Mouse (Mus musculus) right cerebral cortex, postnatal 14 days (tissue): Measurements from ENCODE around the gene Mapkap1.

ENCODE experiments used
- DNase-seq: peaks from one replicate; pipeline ENCODE4 v3.0.0; 2022

Gene Mapkap1

DNA sequence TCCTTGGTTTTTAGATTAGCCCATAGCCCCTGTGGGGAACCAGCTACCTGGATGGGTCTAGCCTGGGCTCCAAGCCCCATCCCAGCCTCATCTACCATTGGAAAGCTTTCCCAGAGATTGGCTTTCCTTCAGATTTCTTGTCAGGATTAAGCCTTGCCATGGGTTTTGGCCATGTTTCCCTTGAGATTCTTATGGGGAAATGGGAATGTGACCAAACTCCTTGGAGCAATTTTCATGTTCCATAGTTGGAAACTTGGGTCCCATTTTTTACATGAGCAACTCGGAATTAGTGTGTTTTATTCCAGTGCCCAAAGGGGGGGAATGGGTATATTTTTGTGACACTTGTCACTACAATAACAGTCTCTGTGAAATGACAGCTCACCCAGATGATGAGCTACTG lies 125.8 kb downstream of the Mapkap1 start:
- no peak for DNase-seq

GRCm38 (mm10) chr2:34533281-34533680 lies 126.7 kb downstream of the Mapkap1 start:
- no peak for DNase-seq

- DNase-seq = no peak
Observed at GRCm38 (mm10) chr2:34534996-34535395, 128.4 kb downstream of the Mapkap1 start.

DNA sequence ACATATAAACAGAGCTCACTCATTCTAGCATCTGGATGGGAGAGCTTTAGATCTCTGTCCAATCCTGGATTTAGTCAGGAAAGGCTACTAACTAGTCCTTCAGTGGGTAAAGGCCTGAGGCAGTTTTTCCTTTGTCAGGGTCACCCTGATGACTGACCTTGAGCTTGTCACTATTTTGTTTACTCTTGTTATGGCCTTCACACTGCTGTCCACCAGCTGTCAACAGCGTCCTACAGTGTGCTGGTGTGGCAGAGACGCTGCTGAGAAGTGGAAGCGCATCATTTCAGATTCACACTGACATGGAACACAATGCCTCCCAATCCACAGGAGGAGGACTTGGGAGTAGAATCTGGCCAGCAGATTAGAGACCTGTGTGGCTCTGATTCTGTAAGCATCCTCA lies 130.8 kb downstream of the Mapkap1 start:
- DNase-seq = no peak

DNA sequence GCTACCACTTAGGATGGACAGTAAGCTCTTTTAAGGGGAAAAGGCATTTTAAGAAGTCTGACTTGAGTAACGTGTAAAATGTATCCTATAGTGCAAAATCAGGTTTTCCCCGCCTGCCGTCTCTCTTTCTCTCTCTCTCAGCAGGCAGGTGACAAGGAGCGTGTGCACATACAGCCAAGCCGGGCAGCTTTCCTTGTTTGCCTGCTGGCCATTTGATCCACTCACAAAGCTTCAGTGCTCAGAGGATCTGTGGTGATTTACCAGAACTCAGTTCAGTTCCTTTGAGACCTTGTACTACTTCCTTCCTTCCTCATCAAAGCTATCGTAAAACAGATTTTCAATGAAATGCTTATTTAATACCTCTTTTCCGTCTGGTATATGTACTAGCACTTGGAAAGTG lies 137.0 kb downstream of the Mapkap1 start:
- DNase-seq = no peak

DNA sequence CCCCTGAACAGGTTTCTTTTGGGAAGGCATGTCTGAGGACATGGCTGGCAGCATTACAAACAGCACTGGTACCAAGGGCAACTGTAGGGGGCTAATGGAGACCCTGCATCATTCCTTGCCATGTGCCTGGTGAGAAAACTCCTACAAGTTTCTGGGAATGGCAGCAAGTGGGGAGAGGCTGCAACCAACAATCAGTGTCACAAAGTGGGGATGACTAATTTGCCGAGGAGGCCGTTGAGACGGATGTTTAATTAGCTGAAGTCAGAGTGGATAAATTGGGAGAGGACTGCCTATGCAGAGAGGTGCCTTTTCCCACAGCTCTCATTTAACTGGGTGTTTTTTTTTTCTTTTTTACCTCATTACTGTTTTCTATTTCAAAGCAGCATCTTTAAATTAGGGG lies 137.4 kb downstream of the Mapkap1 start:
- no peak for DNase-seq

DNA sequence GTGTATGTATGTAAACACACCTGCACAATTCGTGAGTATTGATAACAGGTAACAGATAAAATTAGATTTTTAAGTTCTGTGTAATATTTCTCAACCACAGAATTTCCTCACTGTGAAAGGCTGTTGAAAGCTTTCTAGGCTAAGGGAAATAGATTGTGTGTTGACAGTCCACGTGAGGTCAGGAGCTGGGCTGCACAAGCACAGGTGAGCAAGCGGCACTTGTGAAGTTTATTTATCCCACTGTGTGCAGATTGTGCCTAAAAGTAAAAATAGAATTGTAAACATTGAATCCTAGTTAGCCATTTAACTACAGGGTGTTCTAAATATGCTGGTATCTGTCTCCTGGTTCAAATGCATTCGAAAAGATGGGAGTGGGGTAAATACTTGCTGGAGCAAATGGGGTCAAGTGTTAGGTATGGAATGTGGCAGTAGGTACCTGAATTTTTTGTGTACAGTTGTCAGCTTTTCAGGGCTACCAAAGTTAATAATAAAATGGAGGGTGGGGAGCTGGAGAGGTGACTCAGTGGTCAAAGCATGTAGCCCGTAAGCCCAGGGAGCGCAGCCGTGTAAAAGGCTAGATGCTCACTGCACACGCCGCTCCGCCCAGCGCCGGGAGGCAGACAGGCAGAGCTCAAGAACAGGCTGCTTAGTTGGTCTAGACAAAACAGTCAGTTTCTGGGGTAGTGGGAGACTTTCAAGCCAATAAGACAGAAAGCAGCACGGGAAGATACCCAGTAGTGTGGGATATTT lies 138.2 kb downstream of the Mapkap1 start:
- DNase-seq = no peak

DNA sequence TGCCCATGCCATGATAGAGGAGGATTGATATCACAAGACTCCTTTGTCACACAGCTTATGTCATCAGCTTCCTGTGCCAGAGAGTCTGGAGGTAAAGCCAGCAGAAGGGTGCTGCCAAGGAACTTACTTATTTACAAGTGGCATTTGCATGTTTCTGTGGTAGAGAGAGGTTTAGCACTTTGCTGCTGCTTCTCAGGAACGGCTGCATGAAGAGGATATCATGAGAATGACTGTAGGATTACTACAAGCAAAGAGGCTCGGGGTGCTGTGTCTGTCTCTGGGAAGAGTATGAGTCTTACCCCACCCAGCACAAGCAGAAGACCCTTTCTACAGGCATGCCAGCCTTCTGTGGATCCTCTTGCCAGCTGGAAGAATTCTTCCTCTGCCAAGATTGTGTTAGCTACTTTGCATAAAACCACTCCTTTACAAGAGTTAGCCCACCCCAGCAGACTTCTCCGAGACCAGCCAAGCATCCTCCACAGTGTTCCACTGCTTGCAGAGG lies 139.7 kb downstream of the Mapkap1 start:
- peak; percentile 28 for DNase-seq

GRCm38 (mm10) chr2:34547516-34547915 lies 140.9 kb downstream of the Mapkap1 start:
- DNase-seq = no peak

- DNase-seq = no peak
Observed at GRCm38 (mm10) chr2:34548961-34549360, 142.4 kb downstream of the Mapkap1 start.

- DNase-seq = no peak
Observed at GRCm38 (mm10) chr2:34549469-34549868, 142.9 kb downstream of the Mapkap1 start.

- DNase-seq = no peak
Observed at GRCm38 (mm10) chr2:34552772-34553171, 146.2 kb downstream of the Mapkap1 start.

DNA sequence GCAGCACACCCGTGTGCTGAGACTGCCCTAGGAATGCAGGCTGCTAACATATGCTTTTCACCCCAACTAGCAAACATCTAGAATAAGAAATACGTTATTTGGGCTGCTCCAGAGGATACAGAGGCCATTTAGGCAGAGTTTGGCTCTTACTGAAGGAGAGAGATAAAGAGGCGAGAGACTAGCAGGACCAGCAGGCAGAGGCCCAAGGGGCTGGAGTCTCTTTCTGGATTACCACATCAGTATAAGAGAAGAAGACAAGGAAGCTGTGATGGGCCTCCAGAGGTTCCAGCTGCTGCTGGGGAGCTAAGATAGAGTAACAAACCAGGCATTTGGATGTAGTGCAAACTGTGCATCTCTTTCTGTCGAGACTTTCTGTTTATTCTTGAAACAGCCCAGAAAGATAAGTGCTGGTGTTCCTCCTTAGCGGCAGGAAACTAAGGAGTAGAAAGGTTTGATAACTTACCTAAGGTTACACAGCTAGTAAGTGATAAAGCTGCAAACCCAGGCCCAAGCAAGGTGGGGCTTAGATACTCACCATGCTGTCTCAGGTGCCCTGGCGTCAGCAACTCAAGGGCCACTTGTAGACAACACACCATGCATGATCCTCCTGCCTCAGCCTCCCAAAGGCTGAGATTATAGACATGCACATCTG lies 147.1 kb downstream of the Mapkap1 start:
- DNase-seq = no peak

DNA sequence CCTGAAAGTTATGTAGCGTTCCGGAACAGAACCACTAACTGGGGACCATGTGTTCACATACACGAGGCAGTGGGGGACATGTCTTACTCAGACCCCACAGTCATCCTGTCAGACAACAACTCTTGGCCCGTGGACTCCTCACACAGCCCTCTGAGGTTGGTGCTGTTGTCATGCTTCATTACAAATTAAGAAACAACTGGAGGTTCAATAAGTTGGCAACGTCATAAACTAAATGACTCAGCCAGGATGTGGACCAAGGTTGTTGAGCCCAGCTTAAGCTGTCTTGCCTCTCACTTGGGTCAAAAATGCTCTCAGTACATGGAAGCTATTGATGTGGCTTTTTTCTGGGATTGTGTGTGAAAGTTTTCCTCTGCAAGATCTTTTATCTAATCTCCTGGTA lies 153.6 kb downstream of the Mapkap1 start:
- DNase-seq = no peak

- DNase-seq = no peak
Observed at GRCm38 (mm10) chr2:34563089-34563694, 156.6 kb downstream of the Mapkap1 start.

- DNase-seq = no peak
Observed at GRCm38 (mm10) chr2:34563865-34564264, 157.3 kb downstream of the Mapkap1 start.

GRCm38 (mm10) chr2:34566146-34566545 lies 159.6 kb downstream of the Mapkap1 start:
- no peak for DNase-seq

DNA sequence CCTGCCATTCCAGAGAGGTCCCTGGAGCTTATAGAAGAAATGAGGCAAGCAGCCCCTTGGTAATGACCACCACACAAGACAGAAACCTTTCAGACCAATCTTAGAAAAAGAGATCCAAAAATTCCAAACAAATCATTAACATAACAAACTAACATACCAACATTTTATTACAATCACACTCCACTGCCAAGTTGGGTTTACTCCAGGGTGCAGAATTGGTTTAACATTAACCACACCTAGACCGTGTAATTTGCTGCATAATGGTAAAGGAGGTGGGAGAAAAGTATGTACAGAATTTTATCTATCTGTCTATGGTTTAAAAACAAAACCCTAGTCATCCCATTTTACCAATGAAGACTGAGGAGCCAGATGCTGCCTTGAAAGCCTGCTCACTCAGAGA lies 160.0 kb downstream of the Mapkap1 start:
- DNase-seq = no peak

DNA sequence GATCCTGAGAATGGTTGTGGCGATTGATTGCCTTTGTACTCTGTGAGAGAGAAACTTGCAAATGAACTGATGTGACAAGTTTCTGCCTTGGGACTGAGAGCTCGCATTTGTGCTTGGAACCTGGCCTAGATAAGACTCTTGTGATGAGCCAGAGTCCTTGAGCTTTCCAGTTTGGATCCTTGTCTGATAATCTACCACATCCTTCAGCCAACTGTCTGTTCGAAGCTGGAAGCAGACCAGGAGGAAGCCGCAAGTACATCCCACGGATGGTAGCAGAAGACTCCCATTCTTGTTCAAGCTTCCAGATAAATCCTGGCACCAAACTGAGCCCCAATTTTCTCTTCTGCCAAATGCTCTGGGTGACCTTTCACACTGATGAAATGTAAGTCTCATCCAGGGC lies 162.6 kb downstream of the Mapkap1 start:
- no peak for DNase-seq

GRCm38 (mm10) chr2:34570378-34570777 lies 163.8 kb downstream of the Mapkap1 start:
- no peak for DNase-seq

DNA sequence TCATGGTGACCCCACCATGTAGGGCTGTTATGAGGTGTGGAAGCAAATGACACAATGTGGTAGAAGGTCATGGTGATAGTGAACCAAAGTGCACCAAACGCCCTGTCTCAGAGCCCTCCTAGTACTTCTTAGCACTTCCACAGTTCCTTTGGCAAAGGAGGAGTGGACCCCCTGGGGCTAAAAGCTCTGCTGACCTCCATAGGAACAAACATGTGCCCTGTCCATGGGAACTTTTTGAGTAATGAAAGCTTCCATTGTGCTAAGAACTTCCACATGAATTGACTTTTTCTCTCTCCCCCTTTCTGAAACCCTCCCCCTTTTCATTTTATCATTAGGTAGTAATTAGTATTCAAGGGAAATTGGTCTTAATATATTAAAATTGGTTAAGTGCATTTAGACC lies 164.5 kb downstream of the Mapkap1 start:
- DNase-seq = no peak

GRCm38 (mm10) chr2:34573073-34573472 lies 166.5 kb downstream of the Mapkap1 start:
- no peak for DNase-seq

DNA sequence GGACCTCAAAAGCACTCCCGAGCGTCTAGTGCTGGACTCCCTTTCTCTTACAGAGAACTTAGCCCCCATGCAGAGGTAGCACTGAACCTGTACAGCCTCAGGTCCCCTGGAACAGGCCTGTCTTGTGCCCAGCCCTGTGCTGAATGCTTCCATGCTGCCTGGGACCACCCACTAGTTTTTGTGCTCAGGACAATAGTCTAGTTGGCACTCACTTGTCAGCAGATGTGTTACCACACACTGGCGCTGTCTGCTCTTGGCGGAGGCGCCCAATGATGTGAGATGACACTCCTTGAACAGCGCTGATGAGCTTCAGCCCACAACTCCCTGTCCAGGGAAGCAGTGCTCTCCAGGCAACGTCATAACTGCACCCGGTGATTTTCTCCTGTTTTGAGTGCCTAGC lies 182.0 kb downstream of the Mapkap1 start:
- no peak for DNase-seq

- DNase-seq = no peak
Observed at GRCm38 (mm10) chr2:34591721-34592360, 185.3 kb downstream of the Mapkap1 start.
